Mouse (Mus musculus) forebrain, embryonic 11.5 days (tissue): Measurements from ENCODE around the gene Vac14. TPM values are rescaled to one million over a fixed set of nuclear protein-coding genes. Genes with fewer than 3 reads are reported as not detected.

ENCODE experiments used
- ATAC-seq: fragments of 200-750 bp; cut with Nextera tagmentation; replicated peaks from 2 replicates; pipeline ENCODE4 v1.8.0; 2017; ENCODE audit warnings: moderate TSS enrichment; ENCODE audit not compliant: low FRiP score
- DNase-seq: peaks from one replicate; pipeline ENCODE4 v3.0.0-alpha.2; 2017; ENCODE audit warnings: low spot score
- H3K27ac ChIP-seq: fragments of 300-500 bp; sonication (generic); 2 replicates; pipeline ENCODE4 v1.5.1; 2014; ENCODE audit warnings: low read depth, low read length
- H3K27me3 ChIP-seq: fragments of 300-500 bp; sonication (generic); 2 replicates; pipeline ENCODE4 v1.6.1; 2014; ENCODE audit warnings: mild to moderate bottlenecking, low read length, mixed read lengths; ENCODE audit not compliant: control insufficient read depth, insufficient read depth
- H3K36me3 ChIP-seq: fragments of 300-500 bp; sonication (generic); 2 replicates; pipeline ENCODE4 v1.6.1; 2014; ENCODE audit warnings: mild to moderate bottlenecking, low read length, moderate library complexity, mixed read lengths; ENCODE audit not compliant: control insufficient read depth, insufficient read depth
- H3K4me1 ChIP-seq: fragments of 300-500 bp; sonication (generic); replicated peaks from 2 replicates; pipeline ENCODE4 v1.6.1; 2014; ENCODE audit warnings: low read length, mixed read lengths; ENCODE audit not compliant: control insufficient read depth, insufficient read depth
- H3K4me2 ChIP-seq: fragments of 300-500 bp; sonication (generic); 2 replicates; pipeline ENCODE4 v1.6.1; 2014; ENCODE audit warnings: low read depth, mild to moderate bottlenecking, low read length, moderate library complexity, mixed read lengths; ENCODE audit not compliant: severe bottlenecking
- H3K4me3 ChIP-seq: fragments of 300-500 bp; sonication (generic); 2 replicates; pipeline ENCODE4 v1.5.1; 2014; ENCODE audit warnings: low read depth, low read length
- H3K9ac ChIP-seq: fragments of 300-500 bp; sonication (generic); 2 replicates; pipeline ENCODE4 v1.6.1; 2014; ENCODE audit warnings: low read length
- H3K9me3 ChIP-seq: fragments of 300-500 bp; sonication (generic); 2 replicates; pipeline ENCODE4 v1.6.1; 2016; ENCODE audit warnings: low read length, mixed read lengths; ENCODE audit not compliant: control insufficient read depth
- WGBS: fragments of 180-500 bp; shearing (Covaris S2); extraction: QIAGEN DNeasy Blood & Tissue Kit; methylation state at CpG from one replicate; pipeline ENCODE4 v1.1.7; 2014; 5-methylcytosine and 5-hydroxymethylcytosine counted together
- polyA plus RNA-seq: library from polyadenylated mRNA; unstranded; fragments of >200 nt; fragmentation: Nextera tagmentation; extraction: Ambion mirVana; gene quantifications from 2 replicates; pipeline ENCODE4 v1.2.1, GENCODE M21; 2014

The Vac14 gene
- polyA plus RNA-seq, 1 experiment from 2014 or later, result 31.8 TPM

DNA sequence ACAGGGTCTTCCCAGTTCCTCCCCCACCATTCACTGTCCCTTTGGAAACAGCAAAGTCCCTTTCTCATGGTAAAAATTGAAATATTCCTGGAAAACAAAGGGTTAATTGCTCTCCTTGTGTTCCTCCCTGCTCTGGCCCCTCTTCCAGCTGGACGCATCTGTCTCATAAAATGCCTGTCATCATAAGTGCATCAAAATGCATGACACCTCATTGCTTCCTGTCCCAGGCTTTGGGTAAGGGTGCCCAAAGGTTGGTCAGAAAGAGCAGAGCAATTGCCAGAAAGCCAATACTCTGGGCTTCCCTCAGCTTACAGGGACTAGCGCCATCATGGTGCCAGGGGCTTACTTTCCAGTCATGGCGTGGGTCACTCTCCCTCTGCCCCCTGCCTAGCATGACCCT is 92.2 kb downstream of the Vac14 start:
- Histone ChIP-seq H3K36me3 (peaks cover 2% of the 10 kb centered on the region; the same call in 1 of the 2 replicates), H3K27me3 (no peaks in the 10 kb centered on the region), H3K27ac (no peak overlapping the region), H3K4me1 (no peaks in the 10 kb centered on the region), H3K9ac (no peak overlapping the region), H3K4me2 (no peak overlapping the region), H3K9me3 (no peaks in the 10 kb centered on the region), H3K4me3 (no peak overlapping the region)
- DNase-seq (no peak), ATAC-seq (no peak)
- WGBS, result 79% methylated on average over 3 of the region's 3 CpGs

DNA sequence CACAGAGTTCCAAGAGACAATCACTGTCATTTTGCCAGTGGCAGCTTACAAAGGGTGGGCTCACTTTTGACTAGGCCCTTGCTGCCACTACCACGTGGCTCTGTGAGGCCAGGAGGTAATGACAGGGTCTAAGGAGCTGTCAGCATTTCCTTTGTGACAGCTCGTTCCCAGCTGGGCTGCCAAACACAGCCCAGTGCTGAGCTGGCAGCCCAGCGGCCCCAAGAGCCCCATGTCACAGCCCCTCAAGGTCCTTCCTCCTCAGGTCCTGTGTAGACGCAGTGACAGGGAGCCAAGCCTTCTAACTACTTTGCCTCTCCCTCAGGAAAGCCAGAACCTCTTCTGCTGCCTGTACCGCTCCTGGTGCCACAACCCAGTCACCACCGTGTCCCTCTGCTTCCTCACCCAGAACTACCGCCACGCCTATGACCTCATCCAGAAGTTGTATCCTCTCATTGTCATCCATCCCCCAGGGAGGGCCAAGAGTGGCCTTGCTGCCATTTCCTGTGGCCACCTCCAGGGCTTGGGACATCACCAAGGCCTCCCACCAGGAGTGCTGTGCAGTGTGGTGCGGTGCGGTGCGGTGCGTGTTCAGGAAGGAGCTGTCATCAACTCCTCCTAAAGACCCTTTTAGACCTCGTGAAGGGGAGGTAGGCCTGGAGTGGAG is 93.0 kb downstream of the Vac14 start:
- peaks cover 2% of the 10 kb centered on the region; the same call in 1 of the 2 replicates for H3K36me3 ChIP-seq
- no peaks in the 10 kb centered on the region for H3K4me1 ChIP-seq
- no peak overlapping the region for H3K9ac ChIP-seq
- no peak overlapping the region for H3K4me3 ChIP-seq
- no peaks in the 10 kb centered on the region for H3K9me3 ChIP-seq
- no peaks in the 10 kb centered on the region for H3K27me3 ChIP-seq
- 85% methylated on average over 13 of the region's 13 CpGs for WGBS
- H3K27ac ChIP-seq, result no peak overlapping the region
- no peak overlapping the region for H3K4me2 ChIP-seq
- ATAC-seq (no peak), DNase-seq (no peak)

DNA sequence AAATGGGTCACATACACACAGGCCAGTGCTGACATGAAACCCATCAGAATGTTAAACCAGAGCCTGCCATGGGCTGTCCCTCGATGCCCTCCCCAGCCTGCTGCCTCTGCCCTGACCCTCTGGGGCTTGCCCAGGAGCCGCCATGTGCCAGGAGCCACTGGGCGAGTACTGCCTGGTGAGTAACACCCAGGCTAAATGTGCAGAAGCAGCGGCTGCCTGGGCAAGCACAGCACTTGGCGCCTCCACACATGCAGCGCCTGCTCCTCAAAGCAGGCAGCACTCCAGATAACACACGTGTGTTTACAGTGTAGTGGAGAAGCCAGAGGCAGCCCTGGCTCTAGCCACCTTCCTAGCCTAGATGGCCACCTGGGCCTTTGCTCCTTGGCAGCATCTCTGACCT is 94.7 kb downstream of the Vac14 start:
- H3K4me3 ChIP-seq, result no peak overlapping the region
- H3K9ac ChIP-seq, result no peak overlapping the region
- no peaks in the 10 kb centered on the region for H3K27me3 ChIP-seq
- no peak for DNase-seq
- no peak for ATAC-seq
- H3K4me2 ChIP-seq, result no peak overlapping the region
- no peaks in the 10 kb centered on the region for H3K9me3 ChIP-seq
- no peak overlapping the region for H3K27ac ChIP-seq
- peaks cover 2% of the 10 kb centered on the region; the same call in 1 of the 2 replicates for H3K36me3 ChIP-seq
- 93% methylated on average over 7 of the region's 7 CpGs for WGBS
- no peaks in the 10 kb centered on the region for H3K4me1 ChIP-seq

DNA sequence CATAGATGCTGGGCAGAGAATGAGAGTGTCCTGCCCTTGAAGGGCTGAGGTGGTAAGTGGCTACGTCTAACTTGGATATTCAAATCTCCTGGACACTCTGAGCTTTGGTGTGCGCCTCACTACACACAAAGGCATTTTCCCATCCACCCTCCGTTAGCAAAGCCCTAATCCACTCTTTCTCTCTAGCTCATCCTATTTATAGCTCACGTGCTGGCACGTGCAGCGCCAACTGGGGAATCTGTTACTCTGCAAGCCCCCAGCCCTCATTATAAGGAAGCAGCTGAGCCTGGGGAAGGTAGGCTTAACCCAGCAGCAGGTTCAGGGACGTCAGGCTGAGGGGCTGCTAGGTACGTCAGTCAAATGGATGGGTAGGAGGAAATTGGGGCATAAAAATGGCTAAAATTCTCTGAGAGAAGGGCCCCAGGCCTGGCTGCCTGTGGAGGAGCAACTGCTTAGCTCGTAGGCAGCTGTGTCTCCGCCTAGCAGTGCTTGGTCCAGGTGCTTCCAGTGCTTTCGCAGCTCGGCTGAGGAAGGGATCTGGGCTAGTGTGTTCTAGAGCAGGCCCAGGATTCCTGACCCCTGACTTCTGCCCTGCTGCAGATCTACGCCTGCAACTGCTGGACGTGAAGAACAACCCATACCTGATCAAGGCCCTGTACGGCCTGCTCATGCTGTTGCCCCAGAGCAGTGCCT is 96.6 kb downstream of the Vac14 start:
- H3K27me3 ChIP-seq, result no peaks in the 10 kb centered on the region
- ATAC-seq (no peak), DNase-seq (no peak)
- no peak overlapping the region for H3K9ac ChIP-seq
- WGBS, result 75% methylated on average over 15 of the region's 15 CpGs
- H3K27ac ChIP-seq, result no peak overlapping the region
- no peak overlapping the region for H3K4me3 ChIP-seq
- H3K4me1 ChIP-seq, result peaks cover 5% of the 10 kb centered on the region; the same call in 1 of the 2 replicates
- H3K36me3 ChIP-seq, result peaks cover 2% of the 10 kb centered on the region; the same call in 1 of the 2 replicates
- H3K4me2 ChIP-seq, result no peak overlapping the region
- no peaks in the 10 kb centered on the region for H3K9me3 ChIP-seq

DNA sequence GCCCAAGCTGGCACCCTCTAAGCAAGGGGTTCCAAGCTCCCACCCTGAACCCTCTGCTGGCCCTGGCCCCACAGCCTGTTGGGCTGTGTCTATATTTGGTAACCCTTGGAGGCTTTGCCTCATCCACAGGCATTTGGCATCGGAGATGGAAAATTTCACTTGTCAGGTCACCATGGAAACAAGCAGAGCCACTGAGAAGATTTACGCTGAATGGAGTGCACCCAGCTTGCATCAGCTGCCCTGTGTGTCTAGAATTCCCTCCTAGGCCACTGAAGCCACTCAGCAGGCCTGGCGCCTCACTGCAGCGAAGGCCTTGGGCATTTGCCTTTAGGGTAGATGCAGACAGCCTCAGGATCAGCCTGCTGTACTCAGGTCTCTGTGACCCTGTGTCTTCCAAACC is 97.7 kb downstream of the Vac14 start:
- Histone ChIP-seq H3K27ac (no peak overlapping the region), H3K4me1 (peaks cover 8% of the 10 kb centered on the region; the same call in 1 of the 2 replicates), H3K4me2 (no peak overlapping the region), H3K9ac (no peak overlapping the region; the same call in 1 of the 2 replicates), H3K36me3 (peaks cover 2% of the 10 kb centered on the region; the same call in 1 of the 2 replicates), H3K9me3 (no peaks in the 10 kb centered on the region), H3K4me3 (no peak overlapping the region), H3K27me3 (no peaks in the 10 kb centered on the region)
- DNase-seq (no peak), ATAC-seq (no peak)
- WGBS, result 78% methylated on average over 4 of the region's 4 CpGs

DNA sequence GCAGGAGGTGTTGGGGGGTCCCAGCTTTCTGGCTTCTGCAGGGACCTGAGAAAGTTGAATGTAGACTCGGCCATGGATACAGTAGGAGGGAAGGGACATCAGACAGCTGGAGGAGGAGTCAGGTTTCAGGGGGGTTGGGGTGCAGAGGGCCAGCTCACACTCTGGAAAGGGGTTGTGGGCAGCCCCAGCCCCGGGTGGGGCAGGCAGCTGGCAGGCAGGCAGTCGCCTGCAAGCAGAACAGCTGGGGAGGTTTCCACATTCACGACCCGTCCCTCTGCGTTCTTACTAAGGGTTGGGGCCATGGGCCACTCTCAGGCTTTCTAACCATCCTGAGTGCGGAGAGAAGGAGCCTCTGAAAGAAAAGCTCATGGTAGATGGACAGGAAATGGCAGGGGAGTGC is 98.7 kb downstream of the Vac14 start:
- DNase-seq (no peak), ATAC-seq (no peak)
- H3K9me3 ChIP-seq, result no peaks in the 10 kb centered on the region
- H3K36me3 ChIP-seq, result peaks cover 2% of the 10 kb centered on the region; the same call in 1 of the 2 replicates
- H3K27ac ChIP-seq, result no peak overlapping the region
- no peak overlapping the region for H3K4me2 ChIP-seq
- H3K4me1 ChIP-seq, result peaks cover 8% of the 10 kb centered on the region; the same call in 1 of the 2 replicates
- no peak overlapping the region for H3K9ac ChIP-seq
- no peak overlapping the region for H3K4me3 ChIP-seq
- WGBS, result 82% methylated on average over 7 of the region's 7 CpGs
- H3K27me3 ChIP-seq, result no peaks in the 10 kb centered on the region

DNA sequence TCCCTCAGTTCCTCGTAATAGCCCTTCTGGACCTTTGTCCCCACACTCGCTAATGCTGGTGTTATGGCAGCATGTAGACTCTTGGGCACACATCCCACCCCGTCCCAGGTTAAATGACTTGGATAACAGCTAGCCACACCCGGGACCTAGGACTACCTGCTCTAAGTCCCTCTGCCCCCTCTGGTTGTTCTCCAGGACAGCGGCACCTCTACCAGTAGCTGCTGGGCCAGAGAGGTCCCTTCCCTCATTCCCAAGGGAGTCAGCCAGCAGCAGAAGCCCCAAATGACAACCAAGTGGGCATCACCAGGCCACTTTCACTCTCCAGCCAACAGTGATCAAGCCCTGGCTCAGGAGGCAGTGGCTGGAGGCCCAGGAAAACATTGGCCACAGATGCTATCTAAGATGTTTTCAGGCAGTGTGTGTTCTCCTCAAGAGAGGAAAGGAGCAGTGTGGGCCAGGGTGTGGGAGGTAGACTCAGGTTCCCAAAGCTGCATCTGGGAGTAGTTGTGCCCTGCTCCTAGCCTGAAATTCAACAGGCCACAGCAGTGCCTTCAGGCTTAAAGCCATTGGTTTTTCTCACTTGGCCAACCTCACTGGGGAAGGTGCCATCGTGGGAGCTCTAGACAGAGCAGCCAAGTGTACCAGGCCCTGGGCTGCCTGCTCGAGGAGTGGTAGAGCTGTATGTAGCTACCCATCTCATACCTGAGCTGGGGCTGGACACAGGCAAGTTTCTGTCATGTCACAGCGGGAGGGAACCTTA is 100.0 kb downstream of the Vac14 start:
- peaks cover 15% of the 10 kb centered on the region; the same call in 1 of the 2 replicates for H3K4me1 ChIP-seq

DNA sequence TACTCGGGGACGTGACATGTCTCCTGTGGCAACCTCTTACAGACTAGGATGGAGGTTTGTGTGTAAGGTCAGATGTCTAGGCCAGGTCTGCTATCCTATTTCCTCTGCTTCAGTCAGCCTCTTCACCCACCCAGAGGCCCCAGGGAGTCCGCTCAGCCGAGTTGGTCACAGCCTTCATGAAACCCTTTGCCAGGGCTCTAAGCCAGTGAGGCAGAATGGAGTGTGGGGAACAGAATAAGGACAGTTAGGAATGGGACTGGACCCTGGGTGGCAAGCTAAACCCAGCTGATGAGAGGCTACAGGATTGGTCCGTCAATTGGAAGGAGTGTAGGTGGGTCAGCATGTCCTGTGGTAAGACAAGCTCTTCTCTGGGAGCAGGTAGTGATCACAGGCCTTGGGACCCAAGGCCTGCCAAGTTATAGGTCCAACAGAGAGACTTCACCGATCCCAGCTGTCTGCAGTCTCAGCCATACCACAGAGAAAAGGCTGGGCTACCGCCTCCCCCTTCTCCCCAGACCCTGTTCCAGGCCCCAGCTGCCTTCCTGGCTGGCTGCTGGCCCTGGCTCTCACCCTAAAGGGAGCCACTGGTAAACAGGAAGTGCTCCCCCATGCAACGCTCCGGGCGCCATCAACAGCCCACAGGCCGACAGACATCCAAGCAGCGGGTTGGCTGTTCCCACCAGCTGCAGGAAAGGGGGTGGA is 100.7 kb downstream of the Vac14 start:
- no peak for ATAC-seq
- no peak for DNase-seq
- Histone ChIP-seq H3K4me1 (peaks cover 15% of the 10 kb centered on the region; the same call in 1 of the 2 replicates), H3K36me3 (peaks cover 2% of the 10 kb centered on the region; the same call in 1 of the 2 replicates), H3K4me2 (no peak overlapping the region), H3K27ac (no peak overlapping the region), H3K4me3 (no peak overlapping the region), H3K9ac (no peak overlapping the region; the same call in 1 of the 2 replicates), H3K9me3 (no peaks in the 10 kb centered on the region), H3K27me3 (no peaks in the 10 kb centered on the region)
- WGBS, result 53% methylated on average over 12 of the region's 12 CpGs

More for the DNA sequence above, 100.0 kb downstream of the Vac14 start:
- Histone ChIP-seq H3K9ac (no peak overlapping the region), H3K36me3 (peaks cover 2% of the 10 kb centered on the region; the same call in 1 of the 2 replicates), H3K4me2 (no peak overlapping the region), H3K27ac (no peak overlapping the region), H3K9me3 (no peaks in the 10 kb centered on the region), H3K4me3 (no peak overlapping the region), H3K27me3 (no peaks in the 10 kb centered on the region)
- 88% methylated on average over 8 of the region's 8 CpGs for WGBS
- ATAC-seq, result no peak
- no peak for DNase-seq
